Mouse (Mus musculus) right cerebral cortex, postnatal 14 days (tissue): ENCODE results near the gene Ccdc174.

Experiments
- DNase-seq: peaks from one replicate; pipeline ENCODE4 v3.0.0; 2022

The Ccdc174 gene

GRCm38 (mm10) chr6:91931231-91931630 is 53.4 kb downstream of the Ccdc174 start:
- no peak for DNase-seq

- no peak for DNase-seq
Observed at GRCm38 (mm10) chr6:91938491-91938890, 60.6 kb downstream of the Ccdc174 start.

- no peak for DNase-seq
Observed at GRCm38 (mm10) chr6:91948426-91948825, 70.6 kb downstream of the Ccdc174 start.
